Mouse (Mus musculus) adrenal gland (tissue): ENCODE results near the gene Moxd2.

Experiments
- intact Hi-C: fragments of 180-260 bp; cut with DNase I; formaldehyde crosslinking; loops from one replicate; pipeline ENCODE4 v1.15.1; 2025
- long read RNA-seq, 2 experiments: library from polyadenylated mRNA; unstranded; transcript quantifications; one replicate each; pipeline ENCODE4 v2.0.0; 2020; ENCODE audit warnings: borderline replicate concordance in 1 of 2; ENCODE audit not compliant: insufficient replicate concordance in 1 of 2

Moxd2 gene
- long read RNA-seq, experiment 1, result 0 reads
- long read RNA-seq, experiment 2, result 0 reads

GRCm38 (mm10) chr6:40887394-40887793 lies at the start of gene Moxd2:
Gene Moxd2, minus strand, starts transcription at chr6:40887494.
- intact Hi-C loops, result no loop called here

DNA sequence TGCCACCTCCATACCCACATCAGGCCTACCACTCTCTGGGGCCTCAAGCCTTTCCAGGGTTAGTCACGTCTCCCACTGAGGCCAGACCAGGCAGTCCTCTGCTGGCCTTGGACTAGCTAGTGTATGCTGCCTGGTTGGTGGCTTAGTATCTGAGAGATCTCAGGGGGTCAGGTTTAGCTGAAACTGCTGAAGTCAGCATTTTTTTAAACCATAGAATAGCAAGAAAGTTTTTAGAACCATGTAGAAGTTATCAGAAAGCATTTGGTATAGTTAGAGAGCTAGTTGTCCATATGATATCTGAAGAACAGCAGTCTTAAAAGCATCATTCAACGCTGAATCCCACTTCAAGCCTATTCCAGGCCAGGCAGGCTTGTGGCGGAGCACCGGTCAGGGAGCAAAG lies 32.7 kb upstream of the Moxd2 start:
- intact Hi-C loops, result no loop called here

DNA sequence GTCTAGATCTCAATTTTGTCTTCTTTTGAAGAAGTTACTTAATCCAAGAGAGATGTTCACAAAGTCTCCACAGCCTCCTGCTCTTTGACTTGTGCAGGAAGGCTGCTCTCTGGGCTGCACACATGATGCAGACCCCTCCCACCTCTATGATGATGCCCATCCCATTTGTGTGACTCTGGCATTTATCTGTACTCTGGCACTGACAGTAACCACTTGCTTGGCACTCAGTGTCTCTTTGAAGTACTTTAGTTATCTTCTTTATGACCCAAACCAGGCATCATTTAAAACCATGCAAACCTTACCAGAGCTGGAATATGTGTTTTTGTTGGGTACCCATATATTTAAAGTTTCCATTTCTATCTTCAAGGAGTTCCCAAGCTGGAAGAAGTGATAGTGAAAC lies 13.0 kb upstream of the Moxd2 start, which contains the start of gene Prss58:
TSS of gene Prss58 (minus strand) at position 101 of the 400 bp plus-strand sequence.
- intact Hi-C loops, result no loop called here

DNA sequence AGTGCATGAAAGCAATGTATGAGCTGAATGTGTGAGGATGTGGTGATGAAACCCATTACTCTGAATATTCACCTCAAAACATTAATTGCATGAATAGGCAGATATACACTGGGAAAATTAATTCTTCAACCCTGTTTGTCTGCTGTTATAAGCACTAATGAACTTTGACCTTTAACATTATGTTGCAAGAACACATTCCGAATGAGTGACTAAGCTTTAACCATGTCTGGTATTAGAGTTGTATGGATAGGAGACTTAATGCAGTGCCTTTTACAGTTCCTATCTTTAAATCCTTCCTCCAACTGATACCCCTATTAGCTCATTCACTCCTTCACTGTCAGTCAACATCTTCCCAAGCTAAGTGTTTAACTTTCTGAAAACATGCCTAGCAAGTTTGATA lies 7.4 kb upstream of the Moxd2 start:
- intact Hi-C loops, result no loop called here

DNA sequence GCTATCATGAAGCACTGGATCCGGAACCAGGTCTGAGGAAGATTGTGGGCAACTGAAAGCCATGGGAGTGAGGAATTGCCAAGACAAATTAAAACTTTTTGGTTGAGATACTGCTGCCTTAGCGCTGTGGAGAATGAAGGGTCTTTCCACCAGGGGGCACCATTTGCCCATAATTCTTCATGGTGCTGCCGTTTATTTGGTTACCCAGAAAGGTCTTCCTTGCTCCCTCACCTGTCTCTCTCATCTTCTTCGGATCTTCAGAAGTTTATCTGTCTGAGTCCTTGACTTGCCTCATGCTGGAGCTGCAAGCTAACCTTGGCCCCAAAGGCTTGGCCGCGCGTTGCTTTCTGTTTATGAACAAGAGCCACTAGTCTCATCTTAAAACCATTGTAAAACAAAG lies 6.3 kb upstream of the Moxd2 start:
- intact Hi-C loops, result no loop called here

- intact Hi-C loops, result no loop called here
These were observed 4.5 kb upstream of the Moxd2 start for GRCm38 (mm10) chr6:40891754-40892153.

DNA sequence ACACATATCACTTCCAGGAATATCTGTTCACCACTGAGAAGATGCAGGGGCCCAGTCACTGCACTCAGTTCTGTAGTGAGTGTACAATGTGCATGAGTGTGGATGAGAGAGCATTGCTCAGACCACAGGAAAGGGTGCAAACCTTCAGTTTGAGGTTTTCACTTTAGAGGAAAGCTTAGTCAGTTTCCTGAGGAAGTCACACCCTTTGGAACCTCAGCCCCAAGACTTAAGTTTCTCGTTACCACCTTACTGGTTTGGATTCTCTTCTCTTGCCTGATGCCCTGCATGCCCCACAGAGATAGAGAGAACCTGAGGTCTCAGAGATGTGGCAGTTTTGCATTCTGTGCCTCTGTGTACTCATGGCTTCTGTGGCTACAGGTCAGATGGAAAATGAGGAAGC lies 3.7 kb upstream of the Moxd2 start:
- intact Hi-C loops, result no loop called here

- intact Hi-C loops, result loop anchor here (10.0 kb wide), 1 partner anchor 370 kb away; the partner anchor contains the start of gene Ssbp1
These were observed 42.0 kb downstream of the Moxd2 start for GRCm38 (mm10) chr6:40845283-40845682.
